Mouse (Mus musculus) midbrain, embryonic 12.5 days (tissue): ENCODE results near the gene Rabl2. TPM values are rescaled to one million over a fixed set of nuclear protein-coding genes. Genes with fewer than 3 reads are reported as not detected.
A peak's percentile ranks its signal among the peaks of the same experiment; 100 is the strongest.

Source experiments
- ATAC-seq: fragments of 200-750 bp; cut with Nextera tagmentation; 2 replicates; pipeline ENCODE4 v1.8.0; 2017; ENCODE audit warnings: low read depth, moderate TSS enrichment, moderate library complexity; ENCODE audit not compliant: low FRiP score
- H3K27ac ChIP-seq: fragments of 300-500 bp; sonication (generic); replicated peaks from 2 replicates; pipeline ENCODE4 v1.5.1; 2016; ENCODE audit warnings: mild to moderate bottlenecking
- H3K27me3 ChIP-seq: fragments of 300-500 bp; sonication (generic); 2 replicates; pipeline ENCODE4 v1.6.1; 2016; ENCODE audit warnings: mild to moderate bottlenecking
- H3K36me3 ChIP-seq: fragments of 300-500 bp; sonication (generic); 2 replicates; pipeline ENCODE4 v1.6.1; 2016
- H3K4me1 ChIP-seq: fragments of 300-500 bp; sonication (generic); 2 replicates; pipeline ENCODE4 v1.6.1; 2016
- H3K4me2 ChIP-seq: fragments of 300-500 bp; sonication (generic); replicated peaks from 2 replicates; pipeline ENCODE4 v1.6.1; 2016; ENCODE audit warnings: mild to moderate bottlenecking, moderate library complexity
- H3K4me3 ChIP-seq: fragments of 300-500 bp; sonication (generic); 2 replicates; pipeline ENCODE4 v1.5.1; 2016; ENCODE audit warnings: mild to moderate bottlenecking
- H3K9ac ChIP-seq: fragments of 300-500 bp; sonication (generic); replicated peaks from 2 replicates; pipeline ENCODE4 v1.6.1; 2016; ENCODE audit warnings: mild to moderate bottlenecking, moderate library complexity
- H3K9me3 ChIP-seq: fragments of 300-500 bp; sonication (generic); 2 replicates; pipeline ENCODE4 v1.6.1; 2016; ENCODE audit warnings: mild to moderate bottlenecking
- WGBS: fragments of 180-500 bp; shearing (Covaris S2); methylation state at CpG from one replicate; pipeline ENCODE4 v1.1.7; 2016; 5-methylcytosine and 5-hydroxymethylcytosine counted together
- polyA plus RNA-seq: library from polyadenylated mRNA; unstranded; fragments of >200 nt; fragmentation: Nextera tagmentation; extraction: Ambion mirVana; gene quantifications from 2 replicates; pipeline ENCODE4 v1.2.1, GENCODE M21; 2016

Gene Rabl2
- polyA plus RNA-seq, 1 experiment from 2014 or later: 70.5 TPM

- Histone ChIP-seq H3K4me2 (no peak overlapping the region), H3K4me3 (no peak overlapping the region), H3K36me3 (peaks cover 39% of the 10 kb centered on the region), H3K9ac (no peak overlapping the region), H3K9me3 (no peaks in the 10 kb centered on the region), H3K27me3 (no peaks in the 10 kb centered on the region), H3K4me1 (no peaks in the 10 kb centered on the region), H3K27ac (no peak overlapping the region)
- WGBS: 90% methylated on average over 5 of the region's 5 CpGs
- no peak for ATAC-seq
Observed at GRCm38 (mm10) chr15:89585101-89585500, 6.6 kb downstream of the Rabl2 start.

- H3K4me1 ChIP-seq: no peaks in the 10 kb centered on the region
- no peaks in the 10 kb centered on the region for H3K9me3 ChIP-seq
- H3K36me3 ChIP-seq: peaks cover 33% of the 10 kb centered on the region
- 89% methylated on average over 7 of the region's 7 CpGs for WGBS
- no peak for ATAC-seq
- H3K4me2 ChIP-seq: no peak overlapping the region
- H3K9ac ChIP-seq: no peak overlapping the region
- no peak overlapping the region for H3K4me3 ChIP-seq
- H3K27me3 ChIP-seq: no peaks in the 10 kb centered on the region
- H3K27ac ChIP-seq: no peak overlapping the region
Observed at GRCm38 (mm10) chr15:89582494-89582893, 9.2 kb downstream of the Rabl2 start.

GRCm38 (mm10) chr15:89572147-89572546 lies 19.6 kb downstream of the Rabl2 start:
- ATAC-seq: no peak
- no peak overlapping the region for H3K27ac ChIP-seq
- H3K9ac ChIP-seq: no peak overlapping the region
- no peaks in the 10 kb centered on the region for H3K36me3 ChIP-seq
- no peak overlapping the region for H3K4me2 ChIP-seq
- H3K4me1 ChIP-seq: no peaks in the 10 kb centered on the region
- WGBS: 75% methylated on average over 8 of the region's 8 CpGs
- H3K9me3 ChIP-seq: no peaks in the 10 kb centered on the region
- no peak overlapping the region for H3K4me3 ChIP-seq
- H3K27me3 ChIP-seq: peaks cover 4% of the 10 kb centered on the region; the same call in 1 of the 2 replicates

GRCm38 (mm10) chr15:89568114-89568513 lies 23.6 kb downstream of the Rabl2 start, which contains the start of gene Acr:
Gene Acr (plus strand): TSS chr15:89568326.
- ATAC-seq: no peak
- Histone ChIP-seq H3K27ac (no peak within 1 kb of the TSS), H3K9ac (no peak within 1 kb of the TSS), H3K9me3 (no peaks in the 10 kb centered on the region), H3K36me3 (no peaks in the 10 kb centered on the region), H3K4me3 (no peak within 1 kb of the TSS), H3K4me2 (no peak within 1 kb of the TSS), H3K4me1 (no peaks in the 10 kb centered on the region), H3K27me3 (peaks cover 4% of the 10 kb centered on the region; the same call in 1 of the 2 replicates)
- WGBS: 87% methylated on average over 6 of the region's 6 CpGs

GRCm38 (mm10) chr15:89559202-89559731 lies 32.5 kb downstream of the Rabl2 start:
- Histone ChIP-seq H3K9ac (no peak overlapping the region), H3K4me1 (peaks cover 19% of the 10 kb centered on the region), H3K27me3 (peaks cover 55% of the 10 kb centered on the region), H3K4me3 (no peak overlapping the region), H3K4me2 (no peak overlapping the region), H3K27ac (no peak overlapping the region), H3K36me3 (no peaks in the 10 kb centered on the region), H3K9me3 (no peaks in the 10 kb centered on the region)
- ATAC-seq: no peak
- 39% methylated on average over 10 of the region's 10 CpGs for WGBS

GRCm38 (mm10) chr15:89557996-89558390 lies 33.7 kb downstream of the Rabl2 start:
- ATAC-seq: no peak
- 2% methylated on average over 34 of the region's 34 CpGs for WGBS
- H3K4me2 ChIP-seq: peak overlapping the region; percentile 44
- H3K9me3 ChIP-seq: no peaks in the 10 kb centered on the region
- peak overlapping the region; percentile 25 for H3K4me3 ChIP-seq
- H3K9ac ChIP-seq: no peak overlapping the region
- H3K36me3 ChIP-seq: no peaks in the 10 kb centered on the region
- H3K27me3 ChIP-seq: peaks cover 56% of the 10 kb centered on the region
- H3K4me1 ChIP-seq: peaks cover 19% of the 10 kb centered on the region
- no peak overlapping the region for H3K27ac ChIP-seq

- Histone ChIP-seq H3K27ac (no peak overlapping the region), H3K36me3 (no peaks in the 10 kb centered on the region), H3K4me3 (peak overlapping the region; percentile 25), H3K27me3 (peaks cover 56% of the 10 kb centered on the region), H3K4me1 (peaks cover 19% of the 10 kb centered on the region), H3K9me3 (no peaks in the 10 kb centered on the region), H3K9ac (no peak overlapping the region), H3K4me2 (peak overlapping the region; percentile 44)
- 0 out of 2 replicates have a peak, but pooled peaks have one; percentile 3 for ATAC-seq
- WGBS: 20% methylated on average over 40 of the region's 40 CpGs
Observed at GRCm38 (mm10) chr15:89557179-89557995, 34.3 kb downstream of the Rabl2 start.

GRCm38 (mm10) chr15:89556401-89557178 lies 35.1 kb downstream of the Rabl2 start:
- 27% methylated on average over 23 of the region's 23 CpGs for WGBS
- H3K4me3 ChIP-seq: peak overlapping the region; percentile 18
- no peak overlapping the region for H3K27ac ChIP-seq
- H3K9ac ChIP-seq: no peak overlapping the region
- H3K4me1 ChIP-seq: peaks cover 19% of the 10 kb centered on the region
- peak; percentile 79 for ATAC-seq
- H3K27me3 ChIP-seq: peaks cover 56% of the 10 kb centered on the region
- peak overlapping the region; percentile 41 for H3K4me2 ChIP-seq
- H3K36me3 ChIP-seq: no peaks in the 10 kb centered on the region
- H3K9me3 ChIP-seq: no peaks in the 10 kb centered on the region

- no peak overlapping the region for H3K9ac ChIP-seq
- 92% methylated on average over 6 of the region's 6 CpGs for WGBS
- no peak for ATAC-seq
Observed at GRCm38 (mm10) chr15:89555591-89555990, 36.1 kb downstream of the Rabl2 start.

GRCm38 (mm10) chr15:89551733-89552132 lies 40.0 kb downstream of the Rabl2 start:
- no peak overlapping the region for H3K4me3 ChIP-seq
- H3K27ac ChIP-seq: no peak overlapping the region
- ATAC-seq: no peak
- peaks cover 27% of the 10 kb centered on the region for H3K4me1 ChIP-seq
- H3K9ac ChIP-seq: no peak overlapping the region
- no peak overlapping the region for H3K4me2 ChIP-seq
- peaks cover 12% of the 10 kb centered on the region for H3K36me3 ChIP-seq
- WGBS: 90% methylated on average over 1 of the region's 1 CpGs
- no peaks in the 10 kb centered on the region for H3K9me3 ChIP-seq
- peaks cover 54% of the 10 kb centered on the region for H3K27me3 ChIP-seq

More at GRCm38 (mm10) chr15:89555591-89555990, 36.1 kb downstream of the Rabl2 start:
- Histone ChIP-seq H3K36me3 (no peaks in the 10 kb centered on the region), H3K9me3 (no peaks in the 10 kb centered on the region), H3K4me3 (no peak overlapping the region), H3K27ac (no peak overlapping the region), H3K4me1 (peaks cover 19% of the 10 kb centered on the region), H3K4me2 (no peak overlapping the region), H3K27me3 (peaks cover 56% of the 10 kb centered on the region)

GRCm38 (mm10) chr15:89550506-89550905 lies 41.2 kb downstream of the Rabl2 start:
- Histone ChIP-seq H3K27ac (no peak overlapping the region), H3K9me3 (no peaks in the 10 kb centered on the region), H3K4me3 (no peak overlapping the region), H3K36me3 (peaks cover 12% of the 10 kb centered on the region), H3K9ac (no peak overlapping the region), H3K27me3 (peaks cover 51% of the 10 kb centered on the region), H3K4me2 (no peak overlapping the region), H3K4me1 (peaks cover 22% of the 10 kb centered on the region)
- 93% methylated on average over 8 of the region's 8 CpGs for WGBS
- ATAC-seq: no peak

GRCm38 (mm10) chr15:89548837-89549236 lies 42.9 kb downstream of the Rabl2 start:
- Histone ChIP-seq H3K4me1 (peaks cover 22% of the 10 kb centered on the region), H3K4me3 (no peak overlapping the region; the same call in 1 of the 2 replicates), H3K27ac (no peak overlapping the region), H3K9ac (no peak overlapping the region), H3K36me3 (peaks cover 12% of the 10 kb centered on the region), H3K9me3 (no peaks in the 10 kb centered on the region), H3K4me2 (peak overlapping the region; percentile 52), H3K27me3 (peaks cover 38% of the 10 kb centered on the region)
- ATAC-seq: peak; percentile 61
- 35% methylated on average over 11 of the region's 11 CpGs for WGBS
